Mouse (Mus musculus) limb, embryonic 15.5 days (tissue): ENCODE results near the gene D630003M21Rik. TPM values are rescaled to one million over a fixed set of nuclear protein-coding genes. Genes with fewer than 3 reads are reported as not detected.
A peak's percentile ranks its signal among the peaks of the same experiment; 100 is the strongest.

Source experiments
- ATAC-seq: fragments of 200-750 bp; cut with Nextera tagmentation; 2 replicates; pipeline ENCODE4 v1.8.0; 2017; ENCODE audit warnings: low read depth, moderate TSS enrichment; ENCODE audit not compliant: insufficient number of reproducible peaks, low FRiP score, low TSS enrichment
- H3K27ac ChIP-seq: fragments of 300-500 bp; sonication (generic); 2 replicates; pipeline ENCODE4 v1.5.1; 2015; ENCODE audit warnings: moderate library complexity, mild to moderate bottlenecking, inconsistent platforms
- H3K27me3 ChIP-seq: fragments of 300-500 bp; sonication (generic); 2 replicates; pipeline ENCODE4 v1.6.1; 2015; ENCODE audit warnings: inconsistent platforms
- H3K36me3 ChIP-seq: fragments of 300-500 bp; sonication (generic); 2 replicates; pipeline ENCODE4 v1.6.1; 2015; ENCODE audit warnings: inconsistent platforms
- H3K4me1 ChIP-seq: fragments of 300-500 bp; sonication (generic); 2 replicates; pipeline ENCODE4 v1.6.1; 2015; ENCODE audit warnings: inconsistent platforms
- H3K4me2 ChIP-seq: fragments of 300-500 bp; sonication (generic); 2 replicates; pipeline ENCODE4 v1.6.1; 2015; ENCODE audit warnings: mild to moderate bottlenecking, inconsistent platforms
- H3K4me3 ChIP-seq: fragments of 300-500 bp; sonication (generic); 2 replicates; pipeline ENCODE4 v1.5.1; 2015; ENCODE audit warnings: mild to moderate bottlenecking, inconsistent platforms
- H3K9ac ChIP-seq: fragments of 300-500 bp; sonication (generic); 2 replicates; pipeline ENCODE4 v1.6.1; 2015; ENCODE audit warnings: inconsistent platforms
- H3K9me3 ChIP-seq: fragments of 300-500 bp; sonication (generic); 2 replicates; pipeline ENCODE4 v1.6.1; 2016; ENCODE audit warnings: inconsistent platforms
- WGBS: fragments of 180-500 bp; shearing (Covaris S2); methylation state at CpG from one replicate; pipeline ENCODE4 v1.1.7; 2015; 5-methylcytosine and 5-hydroxymethylcytosine counted together
- polyA plus RNA-seq: library from polyadenylated mRNA; unstranded; fragments of >200 nt; fragmentation: Nextera tagmentation; extraction: Ambion mirVana; gene quantifications from 2 replicates; pipeline ENCODE4 v1.2.1, GENCODE M21; 2015

Gene D630003M21Rik
- polyA plus RNA-seq, 1 experiment from 2014 or later, result 12.2 TPM

DNA sequence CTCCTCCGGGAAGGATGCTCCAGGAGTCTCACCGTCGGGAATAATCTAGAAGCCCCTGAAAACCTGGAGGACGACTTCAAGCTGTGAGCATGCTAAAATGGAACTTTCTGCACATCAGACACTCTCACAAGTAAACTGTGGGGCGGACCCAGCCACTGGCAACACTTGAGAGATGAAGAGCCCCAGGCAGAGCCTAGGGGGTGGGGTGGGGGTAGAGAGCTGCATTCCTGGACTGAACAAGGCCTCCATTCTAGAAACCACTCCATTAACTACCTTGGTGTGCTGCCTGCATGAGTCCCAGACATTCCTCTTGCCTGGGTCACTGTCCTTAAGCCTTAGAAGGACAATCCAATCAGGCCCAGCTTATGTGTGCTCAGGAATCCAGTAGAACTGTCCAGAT, 2.0 kb upstream of the D630003M21Rik start:
- no peaks in the 10 kb centered on the region for H3K9me3 ChIP-seq
- H3K4me2 ChIP-seq, result no peak overlapping the region
- H3K27ac ChIP-seq, result peak overlapping the region; percentile 35
- H3K9ac ChIP-seq, result no peak overlapping the region
- peaks cover 38% of the 10 kb centered on the region for H3K4me1 ChIP-seq
- WGBS, result 43% methylated on average over 5 of the region's 5 CpGs
- no peaks in the 10 kb centered on the region for H3K36me3 ChIP-seq
- no peaks in the 10 kb centered on the region for H3K27me3 ChIP-seq
- no peak overlapping the region for H3K4me3 ChIP-seq
- ATAC-seq, result no peak

GRCm38 (mm10) chr2:158230617-158231016, 1.6 kb upstream of the D630003M21Rik start:
- Histone ChIP-seq H3K4me3 (no peak overlapping the region), H3K4me2 (no peak overlapping the region), H3K4me1 (peaks cover 42% of the 10 kb centered on the region), H3K36me3 (no peaks in the 10 kb centered on the region), H3K9me3 (no peaks in the 10 kb centered on the region), H3K27ac (peak overlapping the region; percentile 35), H3K27me3 (no peaks in the 10 kb centered on the region), H3K9ac (no peak overlapping the region)
- WGBS, result 49% methylated on average over 6 of the region's 6 CpGs
- no peak for ATAC-seq

GRCm38 (mm10) chr2:158229503-158229892, 476 bp upstream of the D630003M21Rik start:
- Histone ChIP-seq H3K36me3 (no peaks in the 10 kb centered on the region), H3K27me3 (no peaks in the 10 kb centered on the region), H3K4me2 (peak overlapping the region; percentile 79), H3K4me1 (peaks cover 52% of the 10 kb centered on the region), H3K4me3 (peak overlapping the region; percentile 50), H3K9ac (peak overlapping the region; percentile 45), H3K27ac (peak overlapping the region; percentile 87), H3K9me3 (no peaks in the 10 kb centered on the region)
- ATAC-seq, result no peak
- 17% methylated on average over 7 of the region's 7 CpGs for WGBS

DNA sequence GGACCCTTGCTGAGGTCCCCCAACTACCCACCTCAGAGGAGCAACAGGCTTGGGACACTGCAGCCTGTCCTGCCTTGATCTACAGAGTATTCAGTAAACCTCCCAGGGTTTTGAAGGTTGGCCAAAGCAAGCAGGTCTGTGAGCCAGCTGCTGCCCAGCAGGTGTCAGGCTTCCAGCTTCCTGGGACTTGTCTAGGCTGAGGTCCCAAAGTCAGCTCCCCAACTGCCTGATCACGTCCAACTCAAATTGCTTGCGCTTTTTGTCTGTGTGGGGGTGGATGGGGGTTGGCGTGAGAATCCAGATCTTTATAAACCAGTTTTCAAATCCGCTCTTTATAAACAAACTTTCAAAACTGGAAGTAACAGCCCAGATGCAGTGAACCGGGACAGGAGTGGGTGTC, 3.7 kb downstream of the D630003M21Rik start:
- Histone ChIP-seq H3K27ac (peak overlapping the region; percentile 72), H3K4me2 (no peak overlapping the region), H3K4me1 (peaks cover 74% of the 10 kb centered on the region), H3K4me3 (no peak overlapping the region), H3K9ac (no peak overlapping the region), H3K36me3 (no peaks in the 10 kb centered on the region; the same call in 1 of the 2 replicates), H3K9me3 (no peaks in the 10 kb centered on the region), H3K27me3 (no peaks in the 10 kb centered on the region)
- no peak for ATAC-seq
- WGBS, result 66% methylated on average over 5 of the region's 5 CpGs

DNA sequence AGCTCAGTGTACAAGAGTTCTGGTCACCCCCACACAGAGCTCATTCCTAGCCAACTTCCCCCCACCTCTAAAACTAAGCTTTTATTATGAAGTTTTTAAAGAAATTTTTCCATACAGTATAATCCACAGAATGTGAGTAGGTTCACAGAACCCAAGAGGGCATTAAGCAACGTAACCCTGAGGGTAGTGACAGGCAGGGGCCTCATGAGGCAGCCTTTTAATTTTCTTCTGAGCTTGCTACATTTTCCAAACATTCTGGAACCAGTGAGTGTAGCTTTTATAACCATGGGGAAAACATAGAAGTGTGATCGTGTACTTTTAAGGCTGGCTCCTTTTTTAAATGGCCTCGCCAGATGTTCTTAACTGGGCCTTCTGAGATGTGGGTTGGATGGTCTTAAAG, 5.5 kb downstream of the D630003M21Rik start:
- no peaks in the 10 kb centered on the region for H3K9me3 ChIP-seq
- peak overlapping the region; percentile 95 for H3K27ac ChIP-seq
- H3K4me2 ChIP-seq, result no peak overlapping the region
- H3K4me3 ChIP-seq, result no peak overlapping the region
- H3K9ac ChIP-seq, result no peak overlapping the region
- H3K36me3 ChIP-seq, result peaks cover 13% of the 10 kb centered on the region
- ATAC-seq, result peak; percentile 70
- no peaks in the 10 kb centered on the region for H3K27me3 ChIP-seq
- peaks cover 59% of the 10 kb centered on the region for H3K4me1 ChIP-seq
- WGBS, result 24% methylated on average over 3 of the region's 3 CpGs

DNA sequence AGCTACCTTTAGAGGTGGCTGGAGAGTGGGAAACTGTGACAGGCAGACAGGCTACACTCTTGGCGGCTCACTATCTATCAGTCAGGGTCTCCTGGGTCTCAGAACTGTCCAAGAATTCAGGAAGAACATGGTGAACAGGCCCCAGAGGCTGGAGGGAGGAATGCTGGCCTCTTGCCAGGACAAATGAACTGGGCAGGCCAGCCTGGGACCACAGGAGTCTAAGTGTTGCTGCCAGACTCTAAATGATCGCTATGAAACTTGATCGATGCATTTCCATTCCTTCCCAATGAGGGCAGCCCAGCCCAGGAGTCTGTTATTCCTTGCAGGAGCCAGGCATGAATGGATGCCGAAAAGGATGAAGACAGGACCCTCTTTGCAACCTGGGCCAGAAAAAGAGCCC, 6.4 kb downstream of the D630003M21Rik start:
- WGBS, result 33% methylated on average over 4 of the region's 4 CpGs
- H3K36me3 ChIP-seq, result peaks cover 21% of the 10 kb centered on the region
- peaks cover 52% of the 10 kb centered on the region for H3K4me1 ChIP-seq
- peak overlapping the region; percentile 95 for H3K27ac ChIP-seq
- peak overlapping the region; percentile 19; the same call in 1 of the 2 replicates for H3K4me2 ChIP-seq
- no peak overlapping the region for H3K9ac ChIP-seq
- H3K27me3 ChIP-seq, result no peaks in the 10 kb centered on the region
- H3K4me3 ChIP-seq, result no peak overlapping the region
- peak; percentile 48 for ATAC-seq
- no peaks in the 10 kb centered on the region for H3K9me3 ChIP-seq

GRCm38 (mm10) chr2:158221446-158222084, 7.5 kb downstream of the D630003M21Rik start:
- 84% methylated on average over 9 of the region's 9 CpGs for WGBS
- ATAC-seq, result no peak

GRCm38 (mm10) chr2:158219562-158219961, 9.5 kb downstream of the D630003M21Rik start:
- Histone ChIP-seq H3K4me1 (peaks cover 49% of the 10 kb centered on the region), H3K27me3 (no peaks in the 10 kb centered on the region), H3K4me2 (no peak overlapping the region), H3K9me3 (no peaks in the 10 kb centered on the region), H3K4me3 (no peak overlapping the region), H3K36me3 (peaks cover 49% of the 10 kb centered on the region), H3K27ac (no peak overlapping the region), H3K9ac (no peak overlapping the region)
- no peak for ATAC-seq
- 88% methylated on average over 2 of the region's 2 CpGs for WGBS

More at GRCm38 (mm10) chr2:158221446-158222084, 7.5 kb downstream of the D630003M21Rik start:
- Histone ChIP-seq H3K27ac (peak overlapping the region; percentile 95; the same call in 1 of the 2 replicates), H3K9me3 (no peaks in the 10 kb centered on the region), H3K4me3 (no peak overlapping the region), H3K36me3 (peaks cover 32% of the 10 kb centered on the region), H3K4me2 (no peak overlapping the region), H3K27me3 (no peaks in the 10 kb centered on the region), H3K9ac (no peak overlapping the region), H3K4me1 (peaks cover 50% of the 10 kb centered on the region)

DNA sequence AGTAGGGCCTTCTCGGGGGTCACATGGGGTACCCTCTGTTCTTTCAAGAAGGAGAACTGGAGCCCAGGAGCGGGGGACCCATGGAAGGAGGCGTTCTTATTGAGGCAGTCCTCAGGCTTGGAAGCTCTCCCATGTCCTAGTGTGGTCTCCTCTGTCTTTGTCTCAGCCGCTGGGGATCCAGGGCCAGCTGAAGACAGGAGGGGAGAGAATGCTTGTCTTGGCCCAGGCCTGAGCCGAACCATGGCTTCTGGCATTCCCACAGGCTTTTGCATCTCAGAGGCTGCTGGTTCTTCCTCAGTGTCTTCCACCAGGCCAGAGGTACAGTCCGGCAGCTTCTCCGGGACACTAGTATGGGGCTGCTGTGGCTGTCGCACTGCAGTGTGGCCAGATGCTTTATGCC, 12.5 kb downstream of the D630003M21Rik start:
- Histone ChIP-seq H3K4me2 (no peak overlapping the region), H3K27ac (peak overlapping the region; percentile 55; the same call in 1 of the 2 replicates), H3K9me3 (no peaks in the 10 kb centered on the region), H3K27me3 (no peaks in the 10 kb centered on the region), H3K9ac (no peak overlapping the region), H3K4me1 (peaks cover 25% of the 10 kb centered on the region), H3K36me3 (peaks cover 52% of the 10 kb centered on the region), H3K4me3 (no peak overlapping the region)
- 87% methylated on average over 8 of the region's 8 CpGs for WGBS
- ATAC-seq, result no peak

DNA sequence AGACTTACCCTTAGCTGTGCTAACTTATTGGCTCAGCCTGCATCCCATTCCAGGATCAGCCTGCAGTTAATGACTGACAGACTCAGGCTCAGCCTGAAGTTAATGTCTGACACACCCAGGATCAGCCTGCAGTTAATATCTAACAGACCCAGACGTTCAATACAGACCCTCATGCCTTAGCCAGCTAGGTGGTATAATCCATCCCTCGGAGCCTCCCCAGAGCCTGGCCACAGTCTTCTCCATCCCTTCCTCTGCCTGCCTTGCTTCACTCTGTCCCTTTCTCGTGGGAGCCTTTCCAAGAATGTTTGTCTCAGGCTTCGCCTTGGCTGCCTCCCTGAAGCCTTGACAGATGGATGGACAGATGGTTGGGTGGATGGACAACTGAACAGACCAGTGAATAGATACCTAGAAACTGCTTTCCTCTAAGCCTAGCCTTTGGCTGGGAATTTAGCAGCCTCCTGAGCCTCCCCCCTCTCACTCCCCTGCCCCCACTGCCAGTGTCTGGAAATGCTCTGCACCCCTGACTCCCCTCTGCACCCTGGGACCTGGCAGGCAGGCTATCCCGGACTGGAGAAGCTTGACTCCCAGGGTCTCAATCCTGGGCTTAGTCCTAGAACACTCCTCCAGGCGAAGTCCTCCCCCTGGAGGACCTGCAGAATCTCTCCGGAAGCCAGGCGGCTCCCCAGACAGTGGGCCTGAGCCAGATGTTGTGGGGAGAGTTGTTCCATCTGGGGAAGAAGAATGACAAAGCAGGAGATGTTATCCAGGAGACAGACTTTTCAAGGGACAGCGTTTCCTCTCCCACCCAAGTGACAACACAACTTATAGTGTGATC, 13.5 kb downstream of the D630003M21Rik start:
- H3K36me3 ChIP-seq, result peaks cover 52% of the 10 kb centered on the region
- no peak for ATAC-seq

DNA sequence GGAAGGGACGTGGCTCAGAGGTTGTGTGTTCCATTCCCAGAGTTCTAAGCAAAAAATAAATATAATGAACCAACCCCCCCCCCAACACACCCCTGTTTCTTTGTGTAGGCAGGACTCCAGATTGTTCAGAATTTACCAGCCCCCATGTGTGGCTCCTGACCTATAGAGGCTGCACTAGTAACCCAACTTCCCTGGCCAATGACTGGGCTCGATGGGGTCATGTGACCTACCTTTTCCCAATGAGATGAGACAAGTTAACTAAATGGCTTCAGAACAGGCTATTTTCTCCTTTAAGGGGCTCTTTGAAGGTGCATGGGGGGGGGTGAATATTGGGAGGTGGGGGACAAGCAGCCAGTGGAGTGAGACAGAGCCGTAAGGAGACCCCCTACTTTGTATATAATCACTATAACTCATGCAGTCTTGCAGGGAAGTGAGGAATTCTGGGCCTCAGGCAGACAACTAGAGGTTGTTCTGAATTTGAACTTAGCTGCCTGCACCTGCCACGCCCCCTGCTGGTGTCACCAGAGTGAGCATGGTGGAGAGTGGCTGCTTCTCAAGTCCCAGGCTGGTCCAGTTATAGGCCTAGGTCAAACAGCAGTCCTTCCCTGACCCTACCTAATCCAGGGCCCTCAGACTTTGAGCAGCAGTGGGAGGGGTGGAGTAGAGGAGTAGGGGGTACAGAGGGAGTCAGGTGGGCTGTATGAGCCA, 17.1 kb downstream of the D630003M21Rik start:
- Histone ChIP-seq H3K27me3 (no peaks in the 10 kb centered on the region), H3K9me3 (no peaks in the 10 kb centered on the region), H3K4me3 (no peak overlapping the region), H3K4me1 (peaks cover 47% of the 10 kb centered on the region), H3K4me2 (no peak overlapping the region), H3K27ac (no peak overlapping the region), H3K36me3 (peaks cover 30% of the 10 kb centered on the region), H3K9ac (no peak overlapping the region)
- 54% methylated on average over 4 of the region's 4 CpGs for WGBS
- no peak for ATAC-seq

More for the DNA sequence above, 13.5 kb downstream of the D630003M21Rik start:
- no peaks in the 10 kb centered on the region for H3K9me3 ChIP-seq
- H3K4me2 ChIP-seq, result no peak overlapping the region
- peaks cover 30% of the 10 kb centered on the region for H3K4me1 ChIP-seq
- no peak overlapping the region for H3K9ac ChIP-seq
- no peak overlapping the region for H3K4me3 ChIP-seq
- WGBS, result 43% methylated on average over 9 of the region's 9 CpGs
- H3K27me3 ChIP-seq, result no peaks in the 10 kb centered on the region
- H3K27ac ChIP-seq, result peak overlapping the region; percentile 55
